Mouse (Mus musculus) right cerebral cortex, postnatal 14 days (tissue): ENCODE measurements around the gene Tomm20.
"Not testable (repeated sequence)": the region's sequence is repeated elsewhere in the genome, so short reads cannot be mapped to it uniquely, and the experiment has no call there.

Experiments
- DNase-seq: peaks from one replicate; pipeline ENCODE4 v3.0.0; 2022

Tomm20 gene

DNA sequence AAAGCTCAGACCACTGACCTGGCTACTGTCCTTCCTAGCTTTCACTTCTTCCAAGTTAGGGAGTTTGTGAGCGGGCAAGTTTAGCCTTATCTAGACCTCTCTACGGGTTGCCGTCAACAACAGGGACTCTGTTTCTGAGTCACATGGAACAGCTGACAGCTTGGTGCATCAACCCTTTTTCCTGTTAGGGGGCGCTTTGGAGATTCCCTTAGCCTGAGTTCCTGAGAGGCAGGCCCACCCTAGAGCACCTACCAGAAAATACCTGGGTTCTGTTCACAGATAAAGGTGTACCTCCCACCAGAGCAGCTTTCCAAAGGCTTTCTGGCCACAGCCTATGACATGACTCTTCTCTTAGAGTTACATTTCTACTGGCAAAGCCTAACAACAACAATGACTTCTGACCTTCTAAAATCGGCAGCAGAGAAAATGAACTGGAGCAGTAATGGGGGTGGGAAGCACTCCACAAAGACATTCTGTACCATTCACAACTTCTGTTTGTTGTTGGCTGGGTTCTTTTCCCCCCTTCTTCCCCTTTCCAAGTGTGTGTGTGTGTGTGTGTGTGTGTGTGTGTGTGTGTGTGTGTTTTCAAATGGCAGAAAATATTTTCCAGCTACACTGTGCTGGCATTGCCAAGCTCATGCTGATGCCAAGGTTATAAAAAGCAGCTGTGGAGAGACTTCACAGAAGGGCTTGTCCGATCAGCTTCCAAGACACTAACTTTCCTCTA lies 28.3 kb downstream of the Tomm20 start:
- DNase-seq: no peak

- DNase-seq: no peak
These were observed 29.0 kb downstream of the Tomm20 start for GRCm38 (mm10) chr8:126916611-126917010.

DNA sequence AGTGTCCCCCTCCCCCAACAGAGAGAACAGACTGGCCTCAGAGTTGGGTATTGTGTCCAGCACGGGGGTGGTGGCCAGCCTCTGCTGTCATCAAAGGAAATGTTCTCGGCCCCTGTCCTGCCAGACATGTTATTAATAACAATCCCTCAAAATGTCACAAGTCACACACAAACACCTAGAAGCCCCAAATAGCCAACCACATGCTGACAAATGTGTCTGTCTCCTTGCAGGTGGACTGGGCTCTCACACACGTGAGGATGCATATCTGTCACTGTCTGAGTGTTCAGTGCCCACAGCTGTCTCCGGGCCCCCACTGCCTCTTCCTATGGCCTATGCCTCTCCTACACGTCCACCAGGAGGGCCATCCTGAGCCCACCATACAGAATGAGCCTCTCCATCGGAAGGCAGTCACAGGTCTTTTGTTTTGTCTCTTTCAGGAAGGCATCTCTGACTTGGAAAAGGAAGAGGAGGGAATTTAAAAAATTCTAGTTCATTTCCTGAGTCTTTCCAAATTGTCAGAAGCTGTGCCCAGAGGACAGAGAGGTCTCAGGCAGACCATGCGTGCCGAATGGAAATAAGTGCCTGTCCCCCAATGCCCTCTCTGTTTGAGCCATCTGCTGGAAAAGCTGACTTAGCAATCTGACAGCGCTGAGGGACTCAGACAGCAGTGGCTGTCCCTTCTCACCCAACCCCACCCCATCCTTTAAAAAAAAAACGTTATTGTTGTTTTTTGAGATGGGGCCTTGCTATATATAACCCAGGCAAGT lies 30.9 kb downstream of the Tomm20 start:
- no peak for DNase-seq

DNA sequence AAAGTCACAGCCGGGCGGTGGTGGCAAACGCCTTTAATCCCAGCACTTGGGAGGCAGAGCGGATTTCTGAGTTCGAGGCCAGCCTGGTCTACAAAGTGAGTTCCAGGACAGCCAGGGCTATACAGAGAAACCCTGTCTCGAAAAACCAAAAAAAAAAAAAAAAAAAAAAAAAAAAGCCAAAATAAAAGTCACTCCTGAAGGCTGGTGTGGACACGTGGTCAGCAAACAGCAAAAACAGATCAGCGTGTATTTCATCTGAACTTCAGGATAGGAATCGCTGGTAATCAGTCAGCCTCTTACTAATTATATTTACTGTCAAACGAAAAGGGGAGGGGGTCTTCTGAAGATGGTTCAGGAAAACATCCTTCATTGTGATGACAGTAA lies 31.5 kb downstream of the Tomm20 start:
- not testable (repeated sequence) for DNase-seq

- no peak for DNase-seq
These were observed 32.2 kb downstream of the Tomm20 start for GRCm38 (mm10) chr8:126913241-126914106.

- no peak for DNase-seq
These were observed 36.3 kb downstream of the Tomm20 start for GRCm38 (mm10) chr8:126909371-126909802.

GRCm38 (mm10) chr8:126908805-126909204 lies 36.8 kb downstream of the Tomm20 start:
- no peak for DNase-seq

GRCm38 (mm10) chr8:126907968-126908367 lies 37.7 kb downstream of the Tomm20 start:
- no peak for DNase-seq

DNA sequence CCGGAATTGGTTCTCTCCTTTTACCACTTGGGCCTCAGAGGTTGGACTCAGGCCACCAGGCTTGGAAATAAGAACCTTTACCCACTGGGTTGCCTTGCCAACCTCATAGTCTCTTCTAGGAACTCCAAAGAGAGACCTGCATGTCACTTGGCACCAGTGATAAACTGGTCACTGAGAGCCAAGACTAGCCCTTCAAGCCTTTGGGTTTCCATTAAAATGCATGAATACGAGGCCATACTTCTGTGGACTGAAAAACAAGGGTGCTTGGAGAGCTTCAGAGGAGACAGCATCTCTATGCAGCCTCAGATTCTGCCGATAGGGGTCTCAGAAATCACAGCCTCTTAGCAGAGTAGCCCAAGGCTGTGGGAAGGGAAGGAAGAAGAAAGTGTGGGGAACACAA lies 38.3 kb downstream of the Tomm20 start:
- DNase-seq: no peak

- DNase-seq: no peak
These were observed 40.3 kb downstream of the Tomm20 start for GRCm38 (mm10) chr8:126905387-126905786.

DNA sequence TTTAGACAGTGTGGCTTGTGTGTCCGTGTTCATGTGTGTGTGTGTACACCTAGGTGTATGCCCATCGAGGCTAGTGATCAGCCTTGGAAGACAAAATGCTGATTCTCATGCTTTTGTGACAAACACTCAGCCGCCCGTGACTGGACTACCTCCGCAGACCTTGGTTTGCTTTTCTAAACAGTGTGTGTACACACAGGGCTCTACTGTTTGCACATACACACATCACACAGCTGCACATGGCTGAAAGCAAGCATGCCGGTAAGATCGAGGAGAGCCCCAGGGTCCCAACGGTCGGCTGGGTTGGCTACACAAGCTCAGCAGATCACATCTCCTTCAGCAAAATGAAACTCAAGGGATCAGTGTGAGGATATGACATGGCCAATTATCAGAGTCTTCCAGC lies 41.7 kb downstream of the Tomm20 start:
- no peak for DNase-seq

DNA sequence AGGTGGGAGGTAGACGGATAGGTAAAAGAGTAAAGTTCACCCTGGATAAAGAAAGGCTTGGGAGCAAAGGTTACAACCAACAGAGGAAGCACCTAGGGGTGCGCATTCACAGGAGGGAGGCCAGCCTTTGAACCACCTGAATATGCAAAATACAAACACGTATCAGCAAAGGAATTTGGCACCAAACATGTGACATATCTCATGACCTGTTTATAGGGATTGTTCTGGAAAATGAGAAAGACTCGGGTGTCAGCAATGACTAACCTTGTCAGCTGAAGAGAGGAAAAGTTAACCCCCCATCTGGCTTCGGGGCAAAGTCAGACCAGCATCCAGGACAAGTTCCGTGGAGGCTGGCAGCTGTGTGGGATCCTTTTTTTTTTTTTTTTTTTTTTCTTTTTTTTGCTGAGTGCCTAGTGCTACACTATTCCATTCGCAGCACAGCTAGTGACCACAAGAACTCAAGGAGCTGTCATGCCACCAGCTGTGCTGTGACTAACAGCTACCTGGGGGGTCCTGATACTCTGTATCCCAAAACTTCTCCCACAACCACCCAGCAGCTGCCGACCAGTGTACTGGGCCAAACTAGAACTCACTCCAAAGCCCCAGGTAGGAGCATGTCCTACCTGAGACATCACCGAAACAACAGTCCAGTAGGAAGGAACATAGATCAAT lies 42.3 kb downstream of the Tomm20 start:
- no peak for DNase-seq

DNA sequence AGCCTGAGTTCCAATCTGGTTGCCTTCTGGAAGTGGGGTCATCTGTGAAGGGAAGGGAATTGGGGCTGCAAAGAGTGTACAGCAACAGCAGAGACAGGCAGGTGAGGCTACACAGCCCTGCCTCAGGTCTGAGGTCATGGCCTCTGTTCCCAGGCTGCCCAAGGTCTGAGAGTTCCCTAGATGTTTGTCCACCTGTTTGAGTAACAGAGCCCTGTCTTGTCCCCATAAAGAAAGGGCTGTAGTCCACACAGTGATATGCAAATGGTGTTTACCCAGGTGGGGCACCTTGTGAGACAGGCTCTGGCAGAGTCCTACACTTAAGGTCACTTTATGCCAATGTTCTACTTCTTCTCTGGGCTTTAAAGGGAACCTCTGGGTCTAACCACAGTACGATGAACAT lies 44.0 kb downstream of the Tomm20 start:
- no peak for DNase-seq

GRCm38 (mm10) chr8:126901049-126901448 lies 44.6 kb downstream of the Tomm20 start:
- no peak for DNase-seq

- DNase-seq: peak; percentile 53
These were observed 50.5 kb downstream of the Tomm20 start for GRCm38 (mm10) chr8:126895133-126895532.

DNA sequence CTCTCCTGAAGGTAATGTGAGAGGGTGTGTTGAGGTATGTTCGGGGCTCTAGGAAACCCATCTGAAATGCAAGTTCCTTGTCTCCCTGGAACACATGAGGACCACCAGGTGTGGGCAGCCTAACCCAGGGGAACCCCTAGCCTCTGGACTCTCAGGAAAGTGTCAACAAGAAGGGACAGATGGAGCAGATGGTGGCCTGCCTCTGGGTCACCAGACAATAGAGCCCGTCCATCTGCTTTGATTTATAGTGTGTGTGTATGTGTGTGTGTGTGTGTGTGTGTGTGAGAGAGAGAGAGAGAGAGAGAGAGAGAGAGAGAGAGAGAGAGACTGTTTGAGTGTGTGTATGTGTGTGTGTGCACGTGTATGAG lies 58.0 kb downstream of the Tomm20 start:
- no peak for DNase-seq

DNA sequence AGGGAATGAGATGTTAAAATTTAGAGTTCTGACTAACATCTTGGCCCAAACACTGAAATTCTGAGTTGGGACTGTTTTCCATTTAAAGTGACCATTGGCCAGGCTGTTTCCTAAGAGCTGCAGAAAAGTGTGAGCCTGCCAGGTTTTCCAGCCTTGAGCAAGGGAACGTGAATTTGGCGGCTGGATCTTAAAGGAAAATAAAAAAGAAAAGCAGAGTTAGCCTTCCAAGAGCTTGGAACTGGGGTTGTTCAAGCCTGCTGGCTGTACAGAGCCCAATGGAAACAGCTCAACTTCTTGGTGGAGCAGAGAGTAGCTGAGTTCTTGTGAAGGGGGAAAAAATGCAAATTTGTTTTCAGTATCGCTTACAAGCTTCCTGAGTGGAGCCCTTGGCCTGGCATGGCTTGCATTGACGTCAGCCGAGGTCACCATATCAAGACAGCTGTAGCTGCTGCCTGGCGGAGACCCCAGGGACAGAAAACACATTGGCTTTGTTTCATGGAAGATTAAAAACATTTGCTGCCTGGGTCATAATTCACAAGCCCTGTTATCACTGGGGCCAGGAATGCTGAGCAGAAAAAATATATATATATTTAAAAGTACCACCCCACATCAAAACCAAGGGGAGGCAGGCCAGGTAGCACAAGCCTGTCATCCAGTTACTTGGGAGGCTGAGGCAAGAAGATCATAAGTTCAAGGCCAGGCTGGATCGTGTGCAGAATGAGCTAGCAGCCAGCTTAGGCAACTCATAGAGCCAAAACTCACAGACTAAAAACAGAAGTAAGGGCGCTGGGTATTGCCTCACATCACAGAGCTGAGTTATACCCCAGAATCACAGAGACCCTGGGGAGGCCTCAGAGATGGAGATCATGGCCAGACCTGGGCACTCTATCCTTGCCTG lies 58.7 kb downstream of the Tomm20 start:
- DNase-seq: no peak

DNA sequence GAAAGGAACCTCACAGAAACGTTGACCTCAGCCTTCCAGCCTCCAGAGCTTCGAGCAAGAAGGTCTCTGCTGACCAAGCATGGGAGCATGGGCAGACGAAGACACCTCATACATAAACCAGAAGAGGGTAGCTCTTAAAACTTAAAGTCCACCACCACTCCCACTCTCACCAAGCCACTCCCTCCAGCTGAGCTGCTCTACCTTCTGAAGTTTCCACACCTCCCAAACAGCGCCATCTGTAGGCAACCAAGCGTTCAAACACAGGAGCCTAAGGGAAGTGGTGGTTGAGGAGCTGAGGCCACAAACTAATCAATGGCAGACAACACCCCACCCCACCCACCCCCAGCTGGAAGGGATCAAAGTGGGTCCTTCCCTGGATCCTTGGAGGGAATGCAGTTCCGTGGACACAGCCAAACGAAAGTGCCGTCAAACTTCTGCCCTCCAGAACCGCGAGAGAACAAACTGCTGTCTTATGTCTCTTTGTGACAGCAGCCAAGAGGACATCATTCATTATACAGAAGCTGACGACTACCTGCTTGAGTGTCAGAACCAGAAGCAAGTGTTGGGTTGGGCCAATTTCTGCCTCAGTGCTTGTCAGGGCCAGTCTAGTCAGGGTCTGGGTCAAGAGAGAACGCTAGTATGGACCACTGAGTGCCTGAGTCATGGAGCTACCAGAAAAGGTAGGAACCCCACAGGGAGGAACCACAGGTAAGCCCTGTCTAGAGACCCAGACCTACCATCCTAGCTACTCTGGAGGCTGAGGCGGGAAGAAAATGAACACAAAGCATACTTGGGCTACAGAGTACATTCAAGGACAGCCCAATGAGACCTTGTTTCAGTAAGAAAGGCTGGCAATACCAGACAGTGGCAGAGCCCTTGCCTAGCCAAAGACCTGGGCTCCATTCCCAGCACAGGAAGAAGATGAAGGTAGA lies 59.8 kb downstream of the Tomm20 start:
- no peak for DNase-seq

- DNase-seq: no peak
These were observed 61.3 kb downstream of the Tomm20 start for GRCm38 (mm10) chr8:126884202-126884926.

DNA sequence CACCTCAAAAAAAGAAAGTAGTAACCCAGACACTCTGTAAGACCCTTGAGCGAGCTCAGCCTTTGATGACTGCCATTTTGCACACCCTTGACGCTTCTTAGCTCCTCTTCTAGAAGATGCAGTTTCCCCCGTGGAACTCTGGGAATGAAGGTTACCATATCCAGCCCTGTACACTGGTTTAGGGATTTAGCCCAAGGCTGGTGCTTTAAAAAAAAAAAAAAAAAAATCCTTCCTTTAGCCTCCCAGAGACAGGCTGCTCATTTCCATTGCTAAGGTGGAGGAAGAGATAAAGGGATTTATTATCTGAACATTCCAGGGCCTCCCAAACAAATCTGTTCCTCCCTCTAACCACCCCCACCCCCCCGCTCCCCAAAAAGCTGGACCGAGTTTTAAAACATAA lies 61.9 kb downstream of the Tomm20 start:
- DNase-seq: no peak
